Mouse (Mus musculus): ENCODE results near the gene Mpg. TPM values are rescaled to one million over a fixed set of nuclear protein-coding genes. Genes with fewer than 3 reads are reported as not detected.

Mpg gene
- polyA plus RNA-seq, 1 experiment from 2014 or later, result 37.5 TPM

GRCm38 (mm10) chr11:32218501-32219050, 7.7 kb upstream of the Mpg start:
- Histone ChIP-seq H3K27ac (no peak overlapping the region), H3K36me3 (replicated peaks; ENCODE audit: control insufficient read depth, insufficient read depth) (no peaks in the 10 kb centered on the region), H3K4me2 (replicated peaks) (peak overlapping the region; percentile 6; the same call in 1 of the 2 replicates), H3K9ac (no peak overlapping the region), H3K4me3 (replicated peaks; ENCODE audit: low read length) (no peak overlapping the region), H3K27me3 (ENCODE audit: control insufficient read depth, insufficient read depth, low read length) (peaks cover 19% of the 10 kb centered on the region), H3K4me1 (replicated peaks; ENCODE audit: control insufficient read depth, insufficient read depth, low read length) (peaks cover 16% of the 10 kb centered on the region), H3K9me3 (ENCODE audit: control insufficient read depth, low read length) (no peaks in the 10 kb centered on the region)
- ATAC-seq (ENCODE audit: low FRiP score), result no peak
- DNase-seq (ENCODE audit: low spot score), result no peak
- 46% methylated on average over 6 of the region's 6 CpGs for WGBS

DNA sequence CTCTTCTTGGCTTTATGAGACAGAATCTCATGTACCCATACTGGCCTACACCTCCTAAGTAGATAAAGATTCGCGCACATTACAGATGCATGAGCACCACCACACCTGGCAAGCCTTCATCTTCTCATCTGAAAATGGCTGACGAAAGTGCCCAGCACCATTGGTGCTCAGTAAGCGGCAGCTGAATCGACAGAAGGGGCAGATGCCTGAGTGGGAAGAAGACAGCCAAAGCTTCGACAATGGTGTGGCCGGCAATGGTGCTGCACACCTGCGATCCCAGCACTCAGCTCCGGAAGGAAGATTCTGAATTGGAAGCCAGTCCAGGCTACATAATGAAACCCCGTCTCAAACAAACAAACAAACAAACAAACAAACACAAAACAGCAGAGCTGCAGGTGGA, 7.0 kb upstream of the Mpg start:
- Histone ChIP-seq H3K27ac (no peak overlapping the region), H3K9me3 (ENCODE audit: control insufficient read depth, low read length) (no peaks in the 10 kb centered on the region), H3K4me3 (replicated peaks; ENCODE audit: low read length) (no peak overlapping the region), H3K36me3 (replicated peaks; ENCODE audit: control insufficient read depth, insufficient read depth) (no peaks in the 10 kb centered on the region), H3K27me3 (ENCODE audit: control insufficient read depth, insufficient read depth, low read length) (peaks cover 26% of the 10 kb centered on the region), H3K4me2 (replicated peaks) (0 out of 2 replicates have a peak overlapping the region, but pooled peaks have one; percentile 7), H3K9ac (no peak overlapping the region), H3K4me1 (replicated peaks; ENCODE audit: control insufficient read depth, insufficient read depth, low read length) (peaks cover 16% of the 10 kb centered on the region)
- 93% methylated on average over 10 of the region's 10 CpGs for WGBS
- ATAC-seq (ENCODE audit: low FRiP score) (no peak), DNase-seq (ENCODE audit: low spot score) (no peak)

- peak overlapping the region; percentile 78; the same call in 1 of the 2 replicates for H3K27ac ChIP-seq
- peak overlapping the region; percentile 66 for H3K4me3 ChIP-seq (replicated peaks; ENCODE audit: low read length)
- ATAC-seq (ENCODE audit: low FRiP score), result peak; percentile 21
- DNase-seq (ENCODE audit: low spot score), result no peak
- peaks cover 26% of the 10 kb centered on the region for H3K27me3 ChIP-seq (ENCODE audit: control insufficient read depth, insufficient read depth, low read length)
- peaks cover 16% of the 10 kb centered on the region for H3K4me1 ChIP-seq (replicated peaks; ENCODE audit: control insufficient read depth, insufficient read depth, low read length)
- H3K4me2 ChIP-seq (replicated peaks), result peak overlapping the region; percentile 99
- WGBS, result 40% methylated on average over 10 of the region's 10 CpGs
- H3K36me3 ChIP-seq (replicated peaks; ENCODE audit: control insufficient read depth, insufficient read depth), result no peaks in the 10 kb centered on the region
- H3K9me3 ChIP-seq (ENCODE audit: control insufficient read depth, low read length), result no peaks in the 10 kb centered on the region
- H3K9ac ChIP-seq, result peak overlapping the region; percentile 78
Observed at GRCm38 (mm10) chr11:32220607-32221224, 5.6 kb upstream of the Mpg start.

DNA sequence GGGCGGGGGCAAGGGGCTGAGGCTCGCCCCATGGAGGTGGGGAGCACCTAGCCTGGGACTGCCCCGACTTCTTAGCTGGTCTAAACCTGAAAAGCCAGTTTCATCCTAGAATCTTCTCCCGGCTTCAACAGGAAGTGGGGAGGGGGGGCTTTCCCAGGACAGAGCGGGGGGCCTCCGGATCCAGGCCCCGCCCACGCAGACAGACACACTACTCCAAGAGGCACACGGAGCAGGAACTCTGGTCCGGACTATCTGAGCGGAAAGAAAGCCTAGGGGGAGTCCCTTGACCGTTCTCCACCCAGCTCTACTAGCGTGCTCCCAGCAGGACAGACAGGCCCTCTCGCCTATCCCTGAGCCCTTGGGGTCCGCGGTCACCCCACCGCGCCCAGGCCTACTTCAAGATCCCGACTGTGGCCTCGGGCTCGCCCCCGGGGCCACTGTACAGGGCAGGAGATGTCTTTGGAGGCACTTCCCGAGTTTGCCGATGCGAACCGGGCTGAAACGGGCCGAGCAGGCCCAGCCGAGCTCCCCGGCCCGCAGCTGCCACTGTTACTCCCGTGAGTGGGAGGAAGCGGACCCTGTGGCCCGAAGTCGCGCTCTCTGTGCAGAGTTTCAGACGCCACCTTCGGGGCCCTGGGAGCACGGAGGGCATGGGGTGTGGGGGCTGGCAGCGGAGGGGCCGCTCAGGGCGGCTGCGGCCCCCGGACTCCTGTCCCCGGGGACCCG, 4.9 kb upstream of the Mpg start:
- Histone ChIP-seq H3K27me3 (ENCODE audit: control insufficient read depth, insufficient read depth, low read length) (peaks cover 26% of the 10 kb centered on the region), H3K9me3 (ENCODE audit: control insufficient read depth, low read length) (no peaks in the 10 kb centered on the region), H3K4me3 (replicated peaks; ENCODE audit: low read length) (peak overlapping the region; percentile 66), H3K4me2 (replicated peaks) (peak overlapping the region; percentile 99), H3K4me1 (replicated peaks; ENCODE audit: control insufficient read depth, insufficient read depth, low read length) (peaks cover 20% of the 10 kb centered on the region), H3K9ac (peak overlapping the region; percentile 78), H3K36me3 (replicated peaks; ENCODE audit: control insufficient read depth, insufficient read depth) (no peaks in the 10 kb centered on the region), H3K27ac (peak overlapping the region; percentile 78)
- ATAC-seq (ENCODE audit: low FRiP score) (peak; percentile 43), DNase-seq (ENCODE audit: low spot score) (no peak)
- WGBS, result 1% methylated on average over 38 of the region's 46 CpGs

GRCm38 (mm10) chr11:32221951-32222409, 4.3 kb upstream of the Mpg start, which contains the start of gene Rhbdf1:
Gene Rhbdf1, minus strand, starts transcription at chr11:32222300.
- Histone ChIP-seq H3K4me3 (replicated peaks; ENCODE audit: low read length) (peak within 1 kb of the TSS; percentile 66), H3K36me3 (replicated peaks; ENCODE audit: control insufficient read depth, insufficient read depth) (no peaks in the 10 kb centered on the region), H3K4me2 (replicated peaks) (peak within 1 kb of the TSS; percentile 99), H3K9me3 (ENCODE audit: control insufficient read depth, low read length) (no peaks in the 10 kb centered on the region), H3K9ac (peak within 1 kb of the TSS; percentile 78), H3K4me1 (replicated peaks; ENCODE audit: control insufficient read depth, insufficient read depth, low read length) (peaks cover 26% of the 10 kb centered on the region), H3K27ac (peak within 1 kb of the TSS; percentile 78), H3K27me3 (ENCODE audit: control insufficient read depth, insufficient read depth, low read length) (peaks cover 26% of the 10 kb centered on the region)
- ATAC-seq (ENCODE audit: low FRiP score) (no peak), DNase-seq (ENCODE audit: low spot score) (peak; percentile 44)
- WGBS, result under 1% methylated on average over 46 of the region's 72 CpGs

DNA sequence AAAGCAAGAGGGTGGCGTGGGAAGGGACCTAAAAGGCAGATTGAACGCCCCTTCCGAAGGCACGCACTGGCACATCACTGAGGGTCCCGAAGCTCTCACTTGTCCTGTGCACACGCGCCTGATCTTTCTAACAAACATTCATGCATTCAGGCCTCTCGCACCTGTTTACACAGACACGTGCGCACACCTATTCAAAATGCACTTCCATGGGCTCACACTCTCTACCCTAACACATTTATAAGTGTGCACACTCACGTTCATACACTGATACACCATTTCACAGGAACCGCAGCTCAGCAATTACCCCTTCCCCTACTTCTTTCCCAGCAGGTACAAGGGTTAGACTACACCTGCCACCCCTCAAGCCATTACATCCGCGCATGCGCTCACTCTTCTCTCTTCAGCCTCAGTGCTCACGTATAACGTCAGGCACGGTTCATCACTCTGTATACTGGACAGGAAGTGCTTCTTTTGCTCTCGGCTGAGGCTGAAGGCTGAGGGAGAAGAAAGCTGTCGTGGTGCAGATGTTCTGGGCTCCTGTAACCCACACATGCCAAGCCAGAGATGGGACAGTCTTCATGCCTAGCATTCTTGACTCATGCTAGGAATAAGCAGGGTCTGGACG, 3.6 kb upstream of the Mpg start:
- H3K4me2 ChIP-seq (replicated peaks), result peak overlapping the region; percentile 99
- no peak overlapping the region for H3K27ac ChIP-seq
- no peaks in the 10 kb centered on the region for H3K36me3 ChIP-seq (replicated peaks; ENCODE audit: control insufficient read depth, insufficient read depth)
- 6% methylated on average over 21 of the region's 21 CpGs for WGBS
- peaks cover 26% of the 10 kb centered on the region for H3K27me3 ChIP-seq (ENCODE audit: control insufficient read depth, insufficient read depth, low read length)
- DNase-seq (ENCODE audit: low spot score), result peak; percentile 38
- peaks cover 33% of the 10 kb centered on the region for H3K4me1 ChIP-seq (replicated peaks; ENCODE audit: control insufficient read depth, insufficient read depth, low read length)
- peak overlapping the region; percentile 66 for H3K4me3 ChIP-seq (replicated peaks; ENCODE audit: low read length)
- H3K9ac ChIP-seq, result peak overlapping the region; percentile 78
- no peak for ATAC-seq (ENCODE audit: low FRiP score)
- no peaks in the 10 kb centered on the region for H3K9me3 ChIP-seq (ENCODE audit: control insufficient read depth, low read length)

- Histone ChIP-seq H3K9me3 (ENCODE audit: control insufficient read depth, low read length) (no peaks in the 10 kb centered on the region), H3K27me3 (ENCODE audit: control insufficient read depth, insufficient read depth, low read length) (peaks cover 26% of the 10 kb centered on the region), H3K9ac (no peak overlapping the region), H3K4me2 (replicated peaks) (peak overlapping the region; percentile 99; the same call in 1 of the 2 replicates), H3K4me3 (replicated peaks; ENCODE audit: low read length) (no peak overlapping the region), H3K4me1 (replicated peaks; ENCODE audit: control insufficient read depth, insufficient read depth, low read length) (peaks cover 34% of the 10 kb centered on the region), H3K27ac (no peak overlapping the region), H3K36me3 (replicated peaks; ENCODE audit: control insufficient read depth, insufficient read depth) (no peaks in the 10 kb centered on the region; the same call in 1 of the 2 replicates)
- DNase-seq (ENCODE audit: low spot score), result no peak
- WGBS, result 70% methylated on average over 4 of the region's 4 CpGs
- no peak for ATAC-seq (ENCODE audit: low FRiP score)
Observed at GRCm38 (mm10) chr11:32223297-32223967, 2.9 kb upstream of the Mpg start.

GRCm38 (mm10) chr11:32224468-32225139, 1.7 kb upstream of the Mpg start:
- Histone ChIP-seq H3K4me2 (replicated peaks) (no peak overlapping the region), H3K9ac (no peak overlapping the region), H3K9me3 (ENCODE audit: control insufficient read depth, low read length) (no peaks in the 10 kb centered on the region), H3K4me1 (replicated peaks; ENCODE audit: control insufficient read depth, insufficient read depth, low read length) (peaks cover 26% of the 10 kb centered on the region), H3K4me3 (replicated peaks; ENCODE audit: low read length) (no peak overlapping the region), H3K27ac (peak overlapping the region; percentile 40), H3K36me3 (replicated peaks; ENCODE audit: control insufficient read depth, insufficient read depth) (peaks cover 6% of the 10 kb centered on the region; the same call in 1 of the 2 replicates), H3K27me3 (ENCODE audit: control insufficient read depth, insufficient read depth, low read length) (peaks cover 26% of the 10 kb centered on the region)
- peak; percentile 52 for DNase-seq (ENCODE audit: low spot score)
- no peak; the same call in 1 of the 2 replicates for ATAC-seq (ENCODE audit: low FRiP score)
- WGBS, result 17% methylated on average over 4 of the region's 4 CpGs
